Mouse (Mus musculus) limb, embryonic 11.5 days (tissue): ENCODE results near the gene Rcan3. TPM values are rescaled to one million over a fixed set of nuclear protein-coding genes. Genes with fewer than 3 reads are reported as not detected.

Experiments used
- ATAC-seq: fragments of 200-750 bp; cut with Nextera tagmentation; 2 replicates; pipeline ENCODE4 v1.8.0; 2017; ENCODE audit warnings: low read depth; ENCODE audit not compliant: insufficient number of reproducible peaks, low FRiP score, low TSS enrichment
- DNase-seq: peaks from one replicate; pipeline ENCODE4 v3.0.0-alpha.2; 2015; ENCODE audit warnings: low spot score
- H3K27ac ChIP-seq: fragments of 300-500 bp; sonication (generic); replicated peaks from 2 replicates; pipeline ENCODE4 v1.5.1; 2014; ENCODE audit warnings: low read depth, mild to moderate bottlenecking, low read length
- H3K27me3 ChIP-seq: fragments of 300-500 bp; sonication (generic); 2 replicates; pipeline ENCODE4 v1.6.1; 2014; ENCODE audit warnings: mild to moderate bottlenecking, low read length, mixed read lengths; ENCODE audit not compliant: control insufficient read depth, insufficient read depth
- H3K36me3 ChIP-seq: fragments of 300-500 bp; sonication (generic); 2 replicates; pipeline ENCODE4 v1.6.1; 2014; ENCODE audit warnings: mild to moderate bottlenecking, low read length, moderate library complexity, mixed read lengths; ENCODE audit not compliant: control insufficient read depth, insufficient read depth
- H3K4me1 ChIP-seq: fragments of 300-500 bp; sonication (generic); 2 replicates; pipeline ENCODE4 v1.6.1; 2014; ENCODE audit warnings: low read length, mixed read lengths; ENCODE audit not compliant: control insufficient read depth, insufficient read depth
- H3K4me2 ChIP-seq: fragments of 300-500 bp; sonication (generic); 2 replicates; pipeline ENCODE4 v1.6.1; 2014; ENCODE audit warnings: low read depth, mild to moderate bottlenecking, moderate library complexity; ENCODE audit not compliant: severe bottlenecking
- H3K4me3 ChIP-seq: fragments of 300-500 bp; sonication (generic); 2 replicates; pipeline ENCODE4 v1.5.1; 2014; ENCODE audit warnings: low read depth, low read length
- H3K9ac ChIP-seq: fragments of 300-500 bp; sonication (generic); 2 replicates; pipeline ENCODE4 v1.6.1; 2014; ENCODE audit warnings: mild to moderate bottlenecking, low read length
- H3K9me3 ChIP-seq: fragments of 300-500 bp; sonication (generic); 2 replicates; pipeline ENCODE4 v1.6.1; 2016; ENCODE audit warnings: low read length; ENCODE audit not compliant: control insufficient read depth
- WGBS: fragments of 180-500 bp; shearing (Covaris S2); extraction: QIAGEN DNeasy Blood & Tissue Kit; methylation state at CpG from one replicate; pipeline ENCODE4 v1.1.7; 2014; 5-methylcytosine and 5-hydroxymethylcytosine counted together
- polyA plus RNA-seq: library from polyadenylated mRNA; unstranded; fragments of >200 nt; fragmentation: Nextera tagmentation; extraction: Ambion mirVana; gene quantifications from 2 replicates; pipeline ENCODE4 v1.2.1, GENCODE M21; 2014

The Rcan3 gene
- polyA plus RNA-seq, 1 experiment from 2014 or later, result 9.6 TPM

DNA sequence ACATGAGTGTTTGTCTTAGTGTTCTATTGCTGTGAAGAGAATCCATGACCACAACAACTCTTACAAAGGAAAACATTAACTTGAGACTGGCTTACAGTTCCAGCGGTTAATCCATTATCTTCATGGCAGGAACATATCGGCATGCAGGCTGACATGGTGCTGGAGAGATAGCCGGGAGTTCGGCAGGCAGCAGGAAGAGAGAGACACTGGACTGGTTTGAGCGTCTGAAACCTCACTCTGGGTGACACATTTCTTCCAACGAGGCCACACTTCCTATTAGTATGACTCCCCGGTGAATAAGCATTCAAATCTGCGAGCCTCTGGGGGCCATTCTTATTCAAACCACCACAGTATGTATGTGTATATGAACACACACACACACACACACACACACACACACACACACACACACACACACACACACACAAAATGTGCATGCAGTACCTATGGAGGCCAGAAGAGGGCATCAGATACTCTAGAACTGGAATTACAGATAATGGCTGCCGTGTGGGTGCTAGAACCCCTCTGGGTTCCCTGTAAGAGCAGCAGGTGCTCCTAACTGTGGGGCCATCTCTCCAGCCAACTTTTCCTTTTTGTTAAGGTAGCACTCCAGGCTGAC, 6.4 kb upstream of the Rcan3 start:
- no peaks in the 10 kb centered on the region for H3K36me3 ChIP-seq
- 70% methylated on average over 9 of the region's 9 CpGs for WGBS
- no peaks in the 10 kb centered on the region for H3K4me1 ChIP-seq
- no peak overlapping the region for H3K9ac ChIP-seq
- DNase-seq (peak; percentile 65), ATAC-seq (no peak)
- H3K9me3 ChIP-seq, result no peaks in the 10 kb centered on the region
- no peaks in the 10 kb centered on the region for H3K27me3 ChIP-seq
- H3K27ac ChIP-seq, result no peak overlapping the region
- H3K4me3 ChIP-seq, result no peak overlapping the region
- H3K4me2 ChIP-seq, result no peak overlapping the region

DNA sequence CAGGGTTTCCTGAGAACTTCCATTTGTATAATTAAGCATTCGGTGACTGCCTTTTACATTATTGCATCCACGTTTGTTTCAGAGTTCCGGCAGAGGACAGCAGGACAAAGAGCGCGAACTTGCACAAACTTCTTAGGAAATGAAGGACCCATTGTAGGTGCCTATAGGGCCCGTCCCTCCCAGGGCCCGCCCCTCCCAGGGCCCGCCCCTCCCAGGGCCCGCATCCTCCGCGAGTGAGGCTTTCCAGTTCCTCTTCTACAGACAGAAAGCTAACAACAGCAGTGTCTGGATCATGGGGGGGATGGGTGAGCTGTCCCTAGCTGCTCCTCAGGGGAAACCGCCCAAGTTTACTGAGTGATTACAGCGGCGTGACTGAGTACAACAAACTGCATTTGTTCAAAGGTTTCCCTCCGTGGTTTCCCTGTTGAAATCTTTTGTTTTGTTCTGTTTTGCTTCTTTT, 5.6 kb upstream of the Rcan3 start:
- H3K27ac ChIP-seq, result no peak overlapping the region
- H3K9ac ChIP-seq, result peak overlapping the region; percentile 48
- H3K9me3 ChIP-seq, result no peaks in the 10 kb centered on the region
- 0 out of 2 replicates have a peak, but pooled peaks cover 5% of the 10 kb centered on the region for H3K4me1 ChIP-seq
- H3K4me2 ChIP-seq, result peak overlapping the region; percentile 26; the same call in 1 of the 2 replicates
- peak; percentile 78 for DNase-seq
- ATAC-seq, result peak; percentile 68
- H3K4me3 ChIP-seq, result no peak overlapping the region
- no peaks in the 10 kb centered on the region for H3K27me3 ChIP-seq
- no peaks in the 10 kb centered on the region for H3K36me3 ChIP-seq
- 5% methylated on average over 15 of the region's 15 CpGs for WGBS

DNA sequence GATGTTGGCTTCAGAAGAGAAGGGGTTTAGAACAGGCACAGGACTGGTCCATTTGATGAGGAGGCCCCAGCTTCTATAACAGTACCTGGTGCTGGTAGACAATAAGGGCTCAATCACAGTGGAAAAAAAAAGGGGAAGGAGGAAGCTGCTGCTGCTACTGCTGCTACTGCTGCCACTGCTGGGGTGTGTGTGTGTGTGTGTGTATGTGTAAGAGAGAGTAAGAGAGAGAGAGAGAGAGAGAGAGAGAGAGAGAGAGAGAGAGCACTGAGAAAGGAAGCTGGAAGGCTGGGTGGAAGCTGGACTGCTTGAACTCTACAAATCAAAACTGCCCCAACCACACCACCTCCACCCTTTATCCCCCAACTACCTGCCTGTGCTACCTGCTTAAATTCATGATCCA, 4.3 kb upstream of the Rcan3 start:
- ATAC-seq, result no peak
- H3K4me3 ChIP-seq, result no peak overlapping the region
- no peaks in the 10 kb centered on the region for H3K27me3 ChIP-seq
- no peaks in the 10 kb centered on the region for H3K9me3 ChIP-seq
- 0 out of 2 replicates have a peak, but pooled peaks cover 9% of the 10 kb centered on the region for H3K4me1 ChIP-seq
- no peaks in the 10 kb centered on the region for H3K36me3 ChIP-seq
- H3K4me2 ChIP-seq, result no peak overlapping the region
- no peak for DNase-seq
- no peak overlapping the region for H3K27ac ChIP-seq
- H3K9ac ChIP-seq, result no peak overlapping the region

DNA sequence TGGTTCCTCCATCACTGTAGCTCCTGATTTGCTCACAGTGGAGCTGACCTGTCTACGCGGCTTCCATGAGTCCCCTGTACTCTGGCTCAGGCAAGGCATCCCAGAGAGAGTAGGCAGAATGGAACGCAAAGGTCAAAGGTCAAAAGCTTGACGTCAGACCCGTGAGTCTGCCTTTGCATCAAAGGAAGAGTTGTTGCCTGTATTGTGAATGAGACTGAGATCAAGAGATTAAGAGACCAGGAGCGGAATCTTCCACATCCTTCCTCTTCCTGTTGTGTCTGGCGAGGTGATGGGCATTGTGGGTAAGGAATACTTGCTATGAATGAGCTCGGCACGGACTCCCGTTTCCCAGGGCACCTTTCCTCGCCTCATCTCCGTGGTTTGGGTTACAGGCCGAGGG, 2.6 kb upstream of the Rcan3 start:
- no peaks in the 10 kb centered on the region for H3K27me3 ChIP-seq
- no peaks in the 10 kb centered on the region for H3K9me3 ChIP-seq
- 0 out of 2 replicates have a peak, but pooled peaks cover 9% of the 10 kb centered on the region for H3K4me1 ChIP-seq
- no peaks in the 10 kb centered on the region for H3K36me3 ChIP-seq
- DNase-seq, result no peak
- ATAC-seq, result no peak
- no peak overlapping the region for H3K9ac ChIP-seq
- H3K4me2 ChIP-seq, result no peak overlapping the region
- no peak overlapping the region for H3K4me3 ChIP-seq
- 67% methylated on average over 13 of the region's 13 CpGs for WGBS
- H3K27ac ChIP-seq, result no peak overlapping the region

DNA sequence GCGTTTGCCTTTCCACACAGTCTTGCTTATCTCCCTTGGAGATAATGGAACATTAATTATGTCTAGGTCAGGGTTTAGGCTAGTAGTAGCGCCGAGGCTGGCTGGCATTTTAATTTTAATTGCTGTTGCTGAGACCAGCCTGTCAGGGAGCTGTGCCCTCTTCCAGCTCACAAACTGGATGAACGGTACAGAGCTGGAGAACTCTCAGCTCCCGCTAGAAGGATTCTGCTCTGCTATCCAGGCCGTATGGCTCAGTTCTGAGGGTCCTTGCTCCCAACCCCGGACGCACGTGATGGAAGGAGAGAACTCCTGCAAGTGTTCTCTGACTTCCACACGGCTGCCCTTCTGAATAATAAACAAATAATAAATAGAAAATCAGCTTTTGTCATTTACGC, 739 bp upstream of the Rcan3 start:
- Histone ChIP-seq H3K9me3 (no peaks in the 10 kb centered on the region), H3K27ac (no peak overlapping the region), H3K9ac (peak overlapping the region; percentile 51; the same call in 1 of the 2 replicates), H3K4me1 (0 out of 2 replicates have a peak, but pooled peaks cover 9% of the 10 kb centered on the region), H3K36me3 (no peaks in the 10 kb centered on the region), H3K27me3 (no peaks in the 10 kb centered on the region), H3K4me3 (peak overlapping the region; percentile 60), H3K4me2 (peak overlapping the region; percentile 85)
- ATAC-seq, result no peak
- 25% methylated on average over 11 of the region's 11 CpGs for WGBS
- DNase-seq, result no peak

- H3K27ac ChIP-seq, result no peak overlapping the region
These were observed 589 bp downstream of the Rcan3 start for GRCm38 (mm10) chr4:135433086-135433442.

DNA sequence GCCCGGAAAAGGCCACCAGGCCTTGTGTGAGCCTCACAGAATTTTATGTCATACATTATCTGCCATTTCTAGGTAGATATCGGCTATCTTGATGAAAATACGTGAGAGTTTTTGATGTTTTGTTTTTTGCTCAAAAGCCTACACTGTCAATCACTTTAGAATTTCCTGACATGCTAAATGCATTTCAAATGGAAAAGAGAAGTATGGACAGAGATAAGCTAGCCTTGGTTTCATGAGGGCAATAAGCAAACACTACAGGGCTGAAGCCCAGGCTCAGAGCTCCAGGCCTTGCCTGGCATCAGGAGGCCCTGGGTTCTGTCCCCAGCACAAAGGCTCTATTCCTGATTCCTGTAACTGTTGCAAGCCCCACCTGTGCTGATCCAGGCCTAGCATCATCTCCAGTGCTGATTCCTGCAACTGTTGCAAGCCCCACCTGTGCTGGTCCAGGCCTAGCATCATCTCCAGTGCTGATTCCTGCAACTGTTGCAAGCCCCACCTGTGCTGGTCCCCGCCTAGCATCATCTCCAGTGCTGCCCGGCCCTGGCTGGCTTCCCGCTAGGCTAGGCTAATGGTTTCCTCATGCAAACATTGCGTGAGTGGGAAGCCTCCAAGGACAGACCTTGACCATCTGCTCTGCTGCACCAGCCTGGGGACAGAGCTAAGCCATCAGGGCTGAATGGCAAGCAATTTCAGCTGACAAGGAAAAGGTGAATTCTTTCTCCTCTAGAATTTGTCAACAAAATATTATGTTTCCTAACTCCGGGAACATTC, 3.5 kb downstream of the Rcan3 start:
- H3K9me3 ChIP-seq, result no peaks in the 10 kb centered on the region
- H3K4me1 ChIP-seq, result 0 out of 2 replicates have a peak, but pooled peaks cover 9% of the 10 kb centered on the region
- ATAC-seq (no peak), DNase-seq (no peak)
- H3K4me2 ChIP-seq, result no peak overlapping the region
- H3K9ac ChIP-seq, result no peak overlapping the region
- H3K27me3 ChIP-seq, result no peaks in the 10 kb centered on the region
- WGBS, result 75% methylated on average over 8 of the region's 8 CpGs
- H3K4me3 ChIP-seq, result no peak overlapping the region
- no peaks in the 10 kb centered on the region for H3K36me3 ChIP-seq
- H3K27ac ChIP-seq, result no peak overlapping the region

More at GRCm38 (mm10) chr4:135433086-135433442, 589 bp downstream of the Rcan3 start:
- no peak for ATAC-seq
- DNase-seq, result no peak
- H3K36me3 ChIP-seq, result no peaks in the 10 kb centered on the region
- peak overlapping the region; percentile 60 for H3K4me3 ChIP-seq
- H3K9me3 ChIP-seq, result no peaks in the 10 kb centered on the region
- H3K4me1 ChIP-seq, result 0 out of 2 replicates have a peak, but pooled peaks cover 9% of the 10 kb centered on the region
- H3K9ac ChIP-seq, result peak overlapping the region; percentile 78
- peak overlapping the region; percentile 85 for H3K4me2 ChIP-seq
- WGBS, result 7% methylated on average over 10 of the region's 10 CpGs
- no peaks in the 10 kb centered on the region for H3K27me3 ChIP-seq

GRCm38 (mm10) chr4:135429383-135429782, 4.3 kb downstream of the Rcan3 start:
- ATAC-seq, result no peak
- Histone ChIP-seq H3K9me3 (no peaks in the 10 kb centered on the region), H3K4me1 (0 out of 2 replicates have a peak, but pooled peaks cover 6% of the 10 kb centered on the region), H3K36me3 (no peaks in the 10 kb centered on the region), H3K27ac (no peak overlapping the region), H3K4me2 (no peak overlapping the region), H3K4me3 (no peak overlapping the region), H3K9ac (no peak overlapping the region), H3K27me3 (no peaks in the 10 kb centered on the region)
- 83% methylated on average over 4 of the region's 4 CpGs for WGBS
- DNase-seq, result no peak
